Mouse (Mus musculus): Measurements from ENCODE around the gene Trim50. TPM values are rescaled to one million over a fixed set of nuclear protein-coding genes. Genes with fewer than 3 reads are reported as not detected.
A peak's percentile ranks its signal among the peaks of the same experiment; 100 is the strongest.

Trim50 gene
- polyA plus RNA-seq, 1 experiment: not detected

DNA sequence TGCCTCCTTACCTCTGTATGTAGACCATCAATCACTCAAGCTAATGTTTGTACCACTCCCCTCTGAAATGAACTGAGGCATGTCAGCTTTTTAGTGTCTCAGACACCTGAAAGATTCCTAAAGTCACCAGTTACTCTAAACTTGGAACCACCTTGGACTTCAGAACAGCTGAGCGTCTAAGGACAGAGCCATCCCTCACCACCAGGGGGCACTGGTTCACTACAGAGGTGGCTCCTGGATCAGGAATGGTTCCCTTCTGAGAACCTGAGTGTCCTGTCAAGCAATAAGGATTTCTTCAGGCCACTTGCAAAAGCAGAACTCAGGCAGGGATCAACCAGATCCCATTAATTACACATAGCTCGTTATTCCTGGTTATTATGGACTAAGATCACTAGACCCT is 47.1 kb downstream of the Trim50 start:
- no peak overlapping the region for H3K9ac ChIP-seq (ENCODE audit: low read depth, poor library complexity, severe bottlenecking)
- H3K27me3 ChIP-seq (ENCODE audit: control insufficient read depth, insufficient read depth, low read length, poor library complexity, severe bottlenecking): no peaks in the 10 kb centered on the region
- H3K4me3 ChIP-seq (ENCODE audit: low read depth, low read length): no peak overlapping the region
- TF ChIP-seq CTCF (IDR thresholded peaks at IDR 0.05; ENCODE audit: low read depth, low read length): peak; percentile 97
- no peak for TF ChIP-seq POLR2A (IDR thresholded peaks at IDR 0.05; ENCODE audit: insufficient read depth, low read length)
- TF ChIP-seq EP300 (IDR thresholded peaks at IDR 0.05; ENCODE audit: insufficient read depth, low read depth, low read length): no peak
- no peaks in the 10 kb centered on the region for H3K9me3 ChIP-seq (replicated peaks; ENCODE audit: control insufficient read depth, insufficient read depth, low read length, poor library complexity, severe bottlenecking)
- no peaks in the 10 kb centered on the region for H3K36me3 ChIP-seq (ENCODE audit: control insufficient read depth, insufficient read depth, low read length, poor library complexity, severe bottlenecking)
- H3K4me1 ChIP-seq (ENCODE audit: control insufficient read depth, insufficient read depth, low read length): no peaks in the 10 kb centered on the region
- H3K27ac ChIP-seq (ENCODE audit: insufficient read depth, low read length): no peak overlapping the region

DNA sequence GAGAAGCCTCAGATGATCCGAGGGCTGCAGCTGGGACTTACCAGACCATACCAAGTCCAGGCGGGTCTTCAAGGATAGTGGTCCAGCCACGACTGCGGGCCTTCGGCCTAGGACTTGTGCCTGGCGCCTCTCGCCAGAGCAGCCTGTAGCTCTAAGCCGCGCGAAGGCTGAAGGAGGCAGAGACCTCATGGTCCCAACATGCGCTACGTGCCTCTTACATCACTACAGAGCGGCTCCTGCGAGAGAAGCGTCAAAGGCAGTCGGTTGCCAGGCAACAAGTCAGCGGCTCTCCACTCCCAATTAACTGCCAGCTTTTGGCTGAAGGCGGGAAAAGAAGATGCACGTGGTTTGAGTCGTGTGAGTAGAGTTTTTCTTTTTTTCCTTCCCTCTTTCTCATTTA is 51.5 kb downstream of the Trim50 start:
- H3K36me3 ChIP-seq (ENCODE audit: control insufficient read depth, insufficient read depth, low read length, poor library complexity, severe bottlenecking): no peaks in the 10 kb centered on the region
- no peaks in the 10 kb centered on the region for H3K4me1 ChIP-seq (ENCODE audit: control insufficient read depth, insufficient read depth, low read length)
- TF ChIP-seq POLR2A (IDR thresholded peaks at IDR 0.05; ENCODE audit: insufficient read depth, low read length): no peak
- TF ChIP-seq CTCF (IDR thresholded peaks at IDR 0.05; ENCODE audit: low read depth, low read length): no peak
- no peak for TF ChIP-seq EP300 (IDR thresholded peaks at IDR 0.05; ENCODE audit: insufficient read depth, low read depth, low read length)
- no peaks in the 10 kb centered on the region for H3K9me3 ChIP-seq (replicated peaks; ENCODE audit: control insufficient read depth, insufficient read depth, low read length, poor library complexity, severe bottlenecking)
- H3K27me3 ChIP-seq (ENCODE audit: control insufficient read depth, insufficient read depth, low read length, poor library complexity, severe bottlenecking): no peaks in the 10 kb centered on the region
- no peak overlapping the region for H3K9ac ChIP-seq (ENCODE audit: low read depth, poor library complexity, severe bottlenecking)
- no peak overlapping the region for H3K27ac ChIP-seq (ENCODE audit: insufficient read depth, low read length)
- H3K4me3 ChIP-seq (ENCODE audit: low read depth, low read length): peak overlapping the region; percentile 1; the same call in 1 of the 2 replicates

DNA sequence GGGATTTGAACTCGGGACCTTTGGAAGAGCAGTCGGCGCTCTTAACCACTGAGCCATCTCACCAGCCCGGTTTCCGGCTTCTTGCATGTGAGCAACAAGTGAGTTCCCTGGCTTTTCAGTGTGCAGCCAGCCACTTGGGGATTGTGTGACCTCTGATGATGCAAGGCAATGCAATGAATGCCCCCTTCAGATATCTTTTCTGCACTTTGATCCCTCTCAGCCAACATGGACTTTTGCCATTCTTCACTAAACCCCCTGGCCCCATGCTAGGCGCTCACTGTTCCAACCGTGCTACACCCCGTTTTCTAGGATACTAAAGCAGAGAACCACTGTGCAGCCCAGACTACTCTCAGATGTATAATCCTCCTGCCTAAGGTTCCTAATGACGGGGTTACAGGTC is 52.3 kb downstream of the Trim50 start:
- H3K9ac ChIP-seq (ENCODE audit: low read depth, poor library complexity, severe bottlenecking): no peak overlapping the region
- TF ChIP-seq CTCF (IDR thresholded peaks at IDR 0.05; ENCODE audit: low read depth, low read length) (no peak), EP300 (IDR thresholded peaks at IDR 0.05; ENCODE audit: insufficient read depth, low read depth, low read length) (no peak), POLR2A (IDR thresholded peaks at IDR 0.05; ENCODE audit: insufficient read depth, low read length) (no peak)
- H3K36me3 ChIP-seq (ENCODE audit: control insufficient read depth, insufficient read depth, low read length, poor library complexity, severe bottlenecking): no peaks in the 10 kb centered on the region
- H3K4me3 ChIP-seq (ENCODE audit: low read depth, low read length): no peak overlapping the region
- no peak overlapping the region for H3K27ac ChIP-seq (ENCODE audit: insufficient read depth, low read length)
- no peaks in the 10 kb centered on the region for H3K9me3 ChIP-seq (replicated peaks; ENCODE audit: control insufficient read depth, insufficient read depth, low read length, poor library complexity, severe bottlenecking)
- H3K4me1 ChIP-seq (ENCODE audit: control insufficient read depth, insufficient read depth, low read length): no peaks in the 10 kb centered on the region
- H3K27me3 ChIP-seq (ENCODE audit: control insufficient read depth, insufficient read depth, low read length, poor library complexity, severe bottlenecking): no peaks in the 10 kb centered on the region

DNA sequence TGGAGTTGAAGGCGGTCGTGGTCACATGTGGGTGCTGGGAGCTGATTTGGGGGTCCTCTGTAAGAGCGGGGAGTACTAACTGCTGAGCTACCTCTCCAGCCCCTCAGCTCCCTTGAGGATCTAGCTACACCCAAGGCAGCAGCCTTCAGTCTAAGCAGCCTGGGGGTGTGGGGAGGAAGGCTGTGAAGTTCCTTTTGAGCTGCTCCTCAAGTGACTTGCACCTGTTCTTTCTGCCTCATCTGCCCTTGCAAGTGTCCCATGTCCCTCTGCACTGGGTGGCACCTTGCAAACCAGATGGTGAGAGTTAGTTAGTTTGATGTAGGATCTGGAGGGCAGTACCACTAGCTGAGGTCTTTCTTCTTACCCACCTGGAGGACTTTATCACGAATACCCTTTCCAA is 55.0 kb downstream of the Trim50 start:
- Histone ChIP-seq H3K4me3 (ENCODE audit: low read depth, low read length) (no peak overlapping the region), H3K27me3 (ENCODE audit: control insufficient read depth, insufficient read depth, low read length, poor library complexity, severe bottlenecking) (no peaks in the 10 kb centered on the region), H3K4me1 (ENCODE audit: control insufficient read depth, insufficient read depth, low read length) (no peaks in the 10 kb centered on the region), H3K27ac (ENCODE audit: insufficient read depth, low read length) (no peak overlapping the region), H3K9ac (ENCODE audit: low read depth, poor library complexity, severe bottlenecking) (no peak overlapping the region), H3K36me3 (ENCODE audit: control insufficient read depth, insufficient read depth, low read length, poor library complexity, severe bottlenecking) (peaks cover 3% of the 10 kb centered on the region; the same call in 1 of the 2 replicates), H3K9me3 (replicated peaks; ENCODE audit: control insufficient read depth, insufficient read depth, low read length, poor library complexity, severe bottlenecking) (no peaks in the 10 kb centered on the region)
- no peak for TF ChIP-seq EP300 (IDR thresholded peaks at IDR 0.05; ENCODE audit: insufficient read depth, low read depth, low read length)
- no peak for TF ChIP-seq POLR2A (IDR thresholded peaks at IDR 0.05; ENCODE audit: insufficient read depth, low read length)
- TF ChIP-seq CTCF (IDR thresholded peaks at IDR 0.05; ENCODE audit: low read depth, low read length): no peak

DNA sequence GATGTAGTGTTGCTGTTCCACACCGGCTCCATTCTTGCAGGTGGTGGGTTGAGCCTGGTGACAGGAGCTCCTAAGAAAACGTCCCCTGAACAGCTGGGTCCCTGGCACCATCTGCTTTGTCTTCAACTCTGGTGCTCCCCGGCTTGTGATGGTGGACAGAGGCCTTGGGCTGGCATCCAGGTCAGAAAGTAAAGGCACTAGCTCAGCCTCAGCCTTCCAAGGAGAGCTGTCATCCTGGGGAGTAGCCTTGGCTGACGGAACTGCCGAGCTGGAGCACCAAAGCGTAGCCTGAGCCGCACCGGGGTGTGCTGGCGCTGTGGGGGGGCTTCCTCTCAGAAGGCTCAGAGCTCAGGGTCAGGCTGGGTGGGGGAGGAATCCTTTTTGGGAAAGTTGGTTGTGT is 57.2 kb downstream of the Trim50 start:
- Histone ChIP-seq H3K9me3 (replicated peaks; ENCODE audit: control insufficient read depth, insufficient read depth, low read length, poor library complexity, severe bottlenecking) (no peaks in the 10 kb centered on the region), H3K27ac (ENCODE audit: insufficient read depth, low read length) (no peak overlapping the region), H3K27me3 (ENCODE audit: control insufficient read depth, insufficient read depth, low read length, poor library complexity, severe bottlenecking) (no peaks in the 10 kb centered on the region), H3K4me3 (ENCODE audit: low read depth, low read length) (no peak overlapping the region), H3K4me1 (ENCODE audit: control insufficient read depth, insufficient read depth, low read length) (no peaks in the 10 kb centered on the region), H3K9ac (ENCODE audit: low read depth, poor library complexity, severe bottlenecking) (no peak overlapping the region), H3K36me3 (ENCODE audit: control insufficient read depth, insufficient read depth, low read length, poor library complexity, severe bottlenecking) (peaks cover 3% of the 10 kb centered on the region; the same call in 1 of the 2 replicates)
- TF ChIP-seq EP300 (IDR thresholded peaks at IDR 0.05; ENCODE audit: insufficient read depth, low read depth, low read length): no peak
- no peak for TF ChIP-seq POLR2A (IDR thresholded peaks at IDR 0.05; ENCODE audit: insufficient read depth, low read length)
- TF ChIP-seq CTCF (IDR thresholded peaks at IDR 0.05; ENCODE audit: low read depth, low read length): no peak

Other genes with a start within 250 kb of the Trim50 start
- 28.2 and 32.4 TPM in 2 replicates for gene Tbl2, start 203.6 kb upstream of the Trim50 start, polyA plus RNA-seq (2011; ENCODE audit: insufficient read depth, insufficient read length, low read depth, missing spikeins)
- gene Bcl7b, start 185.0 kb upstream of the Trim50 start, polyA plus RNA-seq (2011; ENCODE audit: insufficient read depth, insufficient read length, low read depth, missing spikeins): 19.5 and 24.0 TPM in 2 replicates
- 84.9 and 86.6 TPM in 2 replicates for gene Baz1b, start 166.0 kb upstream of the Trim50 start, polyA plus RNA-seq (2011; ENCODE audit: insufficient read depth, insufficient read length, low read depth, missing spikeins)
- gene Fzd9, start 102.1 kb upstream of the Trim50 start, polyA plus RNA-seq (2011; ENCODE audit: insufficient read depth, insufficient read length, low read depth, missing spikeins): 2.8 and 3.0 TPM in 2 replicates
- 0.49 and 0.55 TPM in 2 replicates for gene Fkbp6, start 3.3 kb upstream of the Trim50 start, polyA plus RNA-seq (2011; ENCODE audit: insufficient read depth, insufficient read length, low read depth, missing spikeins)
- gene Nsun5, start 16.7 kb downstream of the Trim50 start, polyA plus RNA-seq (2011; ENCODE audit: insufficient read depth, insufficient read length, low read depth, missing spikeins): 18.8 and 21.8 TPM in 2 replicates
- gene Pom121, start 41.3 kb downstream of the Trim50 start, polyA plus RNA-seq (2011; ENCODE audit: insufficient read depth, insufficient read length, low read depth, missing spikeins): 68.9 and 71.8 TPM in 2 replicates
- 51.6 and 63.2 TPM in 2 replicates for gene Hip1, start 191.8 kb downstream of the Trim50 start, polyA plus RNA-seq (2011; ENCODE audit: insufficient read depth, insufficient read length, low read depth, missing spikeins)
- gene Ccl26, start 210.3 kb downstream of the Trim50 start, polyA plus RNA-seq (2011; ENCODE audit: insufficient read depth, insufficient read length, low read depth, missing spikeins): not detected in 2 replicates
- not detected in 2 replicates for gene Ccl24, start 219.8 kb downstream of the Trim50 start, polyA plus RNA-seq (2011; ENCODE audit: insufficient read depth, insufficient read length, low read depth, missing spikeins)

All from ES-Bruce4 (cell line).